Comparison of ENCODE assay signal across 17 mouse cellular contexts in the genomic region with DNA sequence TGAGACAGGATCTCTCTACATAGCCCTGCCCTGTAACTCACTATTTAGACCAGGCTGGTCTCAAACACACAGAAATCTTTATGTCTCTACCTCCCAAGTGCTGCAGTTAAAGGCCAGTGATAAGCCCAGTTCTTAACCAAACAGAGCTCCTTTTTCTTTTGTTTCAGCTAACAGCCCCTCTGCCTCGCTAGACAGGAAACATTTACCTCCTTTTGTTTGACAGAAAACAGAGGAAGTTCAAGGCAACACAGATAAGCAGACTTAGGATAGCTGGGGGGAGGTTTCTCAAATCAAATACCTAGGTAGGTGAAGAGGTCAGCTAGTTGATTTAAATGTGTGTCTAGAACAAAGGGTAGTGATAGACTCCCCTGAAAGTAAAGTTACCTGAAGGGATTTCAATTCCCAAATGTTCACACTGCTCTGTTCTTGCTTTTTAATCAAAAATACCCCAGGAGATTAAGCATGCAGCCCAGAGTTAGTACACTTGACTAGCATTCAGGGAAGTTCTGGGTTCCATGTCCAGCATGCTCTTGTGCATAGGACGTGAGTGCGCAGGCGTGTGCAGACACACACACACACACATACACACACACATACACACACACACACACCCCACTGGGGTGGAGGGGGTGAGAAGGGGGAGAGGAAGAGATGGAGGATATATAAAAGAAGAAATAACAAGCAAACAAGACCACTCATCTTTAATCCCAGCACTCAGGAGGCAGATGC. TPM values are rescaled to one million over a fixed set of nuclear protein-coding genes. Genes with fewer than 3 reads are reported as not detected.
DNase-seq lines count a peak whose midpoint lies in the region; ATAC-seq and TF ChIP-seq lines count a peak whose summit lies in the region.
"Had no signal": no experiment of that assay in that cellular context is flagged by ENCODE, and none has a peak within 500 bp of the region (broad histone marks: within the 10 kb centered on the region; RNA-seq: fewer than 3 reads in every experiment).

No protein-coding gene starts in this region.

- H3K4me1 ChIP-seq in heart, postnatal 0 days (ENCODE audit: control insufficient read depth, insufficient read depth), result peaks cover 13% of the 10 kb centered on the region; the same call in 1 of the 2 replicates
- H3K4me1 ChIP-seq in stomach, embryonic 15.5 days, result peaks cover 13% of the 10 kb centered on the region
- peaks cover under 1% of the 10 kb centered on the region; the same call in 1 of the 2 replicates for H3K4me1 ChIP-seq in stomach, postnatal 0 days (replicated peaks; ENCODE audit: control insufficient read depth, insufficient read depth)
- peaks cover 7% of the 10 kb centered on the region for H3K4me1 ChIP-seq in midbrain, embryonic 15.5 days

- H3K4me3 ChIP-seq in heart, postnatal 0 days (ENCODE audit: low read depth, low read length), result no peak overlapping the region
- no peak overlapping the region for H3K4me3 ChIP-seq in stomach, embryonic 15.5 days (replicated peaks)
- no peak overlapping the region for H3K4me3 ChIP-seq in stomach, postnatal 0 days (ENCODE audit: low read depth, low read length)
- no peak overlapping the region for H3K4me3 ChIP-seq in midbrain, embryonic 15.5 days
- H3K4me3 ChIP-seq: embryonic facial prominence, embryonic 12.5 days; neural tube, embryonic 15.5 days had no signal

- no peaks in the 10 kb centered on the region for H3K27me3 ChIP-seq in heart, postnatal 0 days (ENCODE audit: control insufficient read depth, insufficient read depth, low read length)
- no peaks in the 10 kb centered on the region for H3K27me3 ChIP-seq in stomach, embryonic 15.5 days (replicated peaks)
- H3K27me3 ChIP-seq in stomach, postnatal 0 days (ENCODE audit: control insufficient read depth, insufficient read depth, low read length), result no peaks in the 10 kb centered on the region
- no peaks in the 10 kb centered on the region for H3K27me3 ChIP-seq in midbrain, embryonic 15.5 days (replicated peaks)
- H3K27me3 ChIP-seq: embryonic facial prominence, embryonic 12.5 days; neural tube, embryonic 15.5 days had no signal

- ATAC-seq in heart, postnatal 0 days (ENCODE audit: insufficient read depth, low read depth), result no peak
- ATAC-seq in stomach, embryonic 15.5 days (ENCODE audit: insufficient read depth, low FRiP score, low read depth), result no peak
- ATAC-seq in stomach, postnatal 0 days (ENCODE audit: low FRiP score, low TSS enrichment), result no peak
- ATAC-seq in midbrain, embryonic 15.5 days (replicated peaks), result no peak
- ATAC-seq: forebrain, postnatal 0 days; hindbrain, postnatal 0 days had no signal

- no peak overlapping the region for H3K4me2 ChIP-seq in heart, postnatal 0 days (ENCODE audit: low read depth, low read length)
- no peak overlapping the region for H3K4me2 ChIP-seq in stomach, embryonic 15.5 days
- no peak overlapping the region for H3K4me2 ChIP-seq in stomach, postnatal 0 days (replicated peaks; ENCODE audit: low read depth)
- H3K4me2 ChIP-seq in midbrain, embryonic 15.5 days, result no peak overlapping the region
- H3K4me2 ChIP-seq: embryonic facial prominence, embryonic 12.5 days; neural tube, embryonic 15.5 days had no signal

- no peak overlapping the region for H3K9ac ChIP-seq in heart, postnatal 0 days (replicated peaks; ENCODE audit: low read depth, low read length)
- H3K9ac ChIP-seq in stomach, embryonic 15.5 days, result no peak overlapping the region
- no peak overlapping the region for H3K9ac ChIP-seq in stomach, postnatal 0 days (ENCODE audit: low read length)
- no peak overlapping the region for H3K9ac ChIP-seq in midbrain, embryonic 15.5 days
- H3K9ac ChIP-seq: embryonic facial prominence, embryonic 12.5 days; forebrain, postnatal 0 days; neural tube, embryonic 15.5 days had no signal

- no peaks in the 10 kb centered on the region for H3K36me3 ChIP-seq in heart, postnatal 0 days (replicated peaks; ENCODE audit: control insufficient read depth, insufficient read depth, low read length)
- H3K36me3 ChIP-seq in stomach, embryonic 15.5 days, result no peaks in the 10 kb centered on the region
- H3K36me3 ChIP-seq in stomach, postnatal 0 days (ENCODE audit: control insufficient read depth, insufficient read depth, low read length), result no peaks in the 10 kb centered on the region
- H3K36me3 ChIP-seq in midbrain, embryonic 15.5 days (replicated peaks), result no peaks in the 10 kb centered on the region
- H3K36me3 ChIP-seq: embryonic facial prominence, embryonic 12.5 days; neural tube, embryonic 15.5 days had no signal

- DNase-seq in heart, postnatal 0 days (ENCODE audit: low spot score), result no peak
- no peak for DNase-seq in heart, adult 18-20 months
- no peak for DNase-seq in stomach, postnatal 0 days (ENCODE audit: low spot score)
- peak; percentile 80 for DNase-seq in R1 (ENCODE audit: low read depth, low spot score)
- DNase-seq in T-cell, adult 2 months (ENCODE audit: low spot score), result no peak
- DNase-seq: adrenal gland, adult 2 months; cerebellum, adult 11 months; forebrain, postnatal 0 days; gastrocnemius, postnatal 10 days; heart, postnatal 36 days; kidney, adult 9 months; right cerebral cortex, postnatal 4 days had no signal

- TF ChIP-seq EP300 in heart, postnatal 0 days (IDR thresholded peaks at IDR 0.05; ENCODE audit: low read depth), result no peak
- no peak for TF ChIP-seq EP300 in stomach, postnatal 0 days (optimal IDR thresholded peaks at IDR 0.05)

- no peak for TF ChIP-seq CTCF in heart, postnatal 0 days (IDR thresholded peaks at IDR 0.05; ENCODE audit: low read depth)
- TF ChIP-seq CTCF in stomach, postnatal 0 days (IDR thresholded peaks at IDR 0.05; ENCODE audit: low read depth), result no peak

- WGBS in heart, postnatal 0 days, result 70% methylated on average over 4 of the region's 4 CpGs
- 51% methylated on average over 4 of the region's 4 CpGs for WGBS in stomach, embryonic 15.5 days
- WGBS in stomach, postnatal 0 days, result 59% methylated on average over 4 of the region's 4 CpGs
- 76% methylated on average over 4 of the region's 4 CpGs for WGBS in midbrain, embryonic 15.5 days

- peak overlapping the region; percentile 50; the same call in 1 of the 2 replicates for H3K27ac ChIP-seq in heart, postnatal 0 days (ENCODE audit: low read depth)
- 0 out of 2 replicates have a peak overlapping the region, but pooled peaks have one; percentile 5 for H3K27ac ChIP-seq in stomach, embryonic 15.5 days
- H3K27ac ChIP-seq in stomach, postnatal 0 days (replicated peaks), result no peak overlapping the region
- no peak overlapping the region for H3K27ac ChIP-seq in midbrain, embryonic 15.5 days
- H3K27ac ChIP-seq: embryonic facial prominence, embryonic 12.5 days; hindbrain, postnatal 0 days; neural tube, embryonic 15.5 days had no signal

- H3K9me3 ChIP-seq in heart, postnatal 0 days (replicated peaks; ENCODE audit: control insufficient read depth, low read length), result no peaks in the 10 kb centered on the region
- no peaks in the 10 kb centered on the region for H3K9me3 ChIP-seq in stomach, embryonic 15.5 days
- no peaks in the 10 kb centered on the region for H3K9me3 ChIP-seq in stomach, postnatal 0 days (ENCODE audit: control insufficient read depth, low read length)
- H3K9me3 ChIP-seq in midbrain, embryonic 15.5 days, result no peaks in the 10 kb centered on the region
- H3K9me3 ChIP-seq: embryonic facial prominence, embryonic 12.5 days; neural tube, embryonic 15.5 days had no signal

RNA-seq across cellular contexts. Expression of a gene that starts 3.8 kb away (rescaled TPM):
- 22.5 and 28.1 TPM in 2 replicates for total RNA-seq in heart, postnatal 0 days (2014; rRNA removed; ENCODE audit: low replicate concordance)
- 9.1 and 10.2 TPM in 2 replicates for polyA plus RNA-seq in heart, postnatal 0 days (2015; fragmentation: Nextera tagmentation; extraction: Ambion mirVana)
- 10 to 100 TPM; 18.0 to 23.0 TPM for total RNA-seq in heart, adult 18-20 months (2021)
- polyA plus RNA-seq in stomach, embryonic 15.5 days (2015; fragmentation: Nextera tagmentation; extraction: Ambion mirVana), result 21.7 and 24.4 TPM in 2 replicates
- polyA plus RNA-seq in stomach, postnatal 0 days (2015; fragmentation: Nextera tagmentation; extraction: Ambion mirVana), result 10.6 and 10.7 TPM in 2 replicates
- 34.2 and 34.7 TPM in 2 replicates for polyA plus RNA-seq in midbrain, embryonic 15.5 days (2015; fragmentation: Nextera tagmentation; extraction: Ambion mirVana)

RNA-seq across cellular contexts. Expression of a gene that starts 54.7 kb away (rescaled TPM):
- 11.9 and 14.8 TPM in 2 replicates for total RNA-seq in heart, postnatal 0 days (2014; rRNA removed; ENCODE audit: low replicate concordance)
- polyA plus RNA-seq in heart, postnatal 0 days (2015; fragmentation: Nextera tagmentation; extraction: Ambion mirVana), result 6.9 and 8.2 TPM in 2 replicates
- 1 to 10 TPM; 1.6 to 3.3 TPM for total RNA-seq in heart, adult 18-20 months (2021)
- 8.8 and 9.2 TPM in 2 replicates for polyA plus RNA-seq in stomach, embryonic 15.5 days (2015; fragmentation: Nextera tagmentation; extraction: Ambion mirVana)
- polyA plus RNA-seq in stomach, postnatal 0 days (2015; fragmentation: Nextera tagmentation; extraction: Ambion mirVana), result 8.3 and 9.0 TPM in 2 replicates
- 8.1 and 8.4 TPM in 2 replicates for polyA plus RNA-seq in midbrain, embryonic 15.5 days (2015; fragmentation: Nextera tagmentation; extraction: Ambion mirVana)

Comparison
In these comparisons a context has a peak if more than half of its experiments do, and no peak if none do; other contexts are left out.
1. H3K27ac ChIP-seq: peak in heart, postnatal 0 days (single experiment) and stomach, embryonic 15.5 days (single experiment); none in stomach, postnatal 0 days (single experiment) and midbrain, embryonic 15.5 days (single experiment).